Mouse (Mus musculus) cortical plate, adult 2 months (tissue): ENCODE results near the gene Sox6.

Experiments
- CTCF ChIP-seq: fragments of 200-500 bp; IDR thresholded peaks from 2 replicates; pipeline ENCODE4 v1.5.1; 2011; ENCODE audit warnings: mild to moderate bottlenecking, control low read depth, low read length; ENCODE audit not compliant: insufficient read depth; ENCODE audit errors: extremely low read depth
- POLR2A ChIP-seq: fragments of 200-500 bp; IDR thresholded peaks from 2 replicates; pipeline ENCODE4 v1.6.1; 2011; ENCODE audit warnings: mild to moderate bottlenecking, low read length, control low read depth; ENCODE audit not compliant: insufficient read depth; ENCODE audit errors: extremely low read depth

- TF ChIP-seq CTCF: no peak
- TF ChIP-seq POLR2A: no peak
Measured at GRCm38 (mm10) chr7:115825295-115825694, 213.3 kb downstream of the Sox6 start.
